Mouse (Mus musculus) layer of hippocampus, adult 9-10 months (tissue): ENCODE measurements around the gene Opn1sw.
"Not testable (repeated sequence)": the region's sequence is repeated elsewhere in the genome, so short reads cannot be mapped to it uniquely, and the experiment has no call there.

Experiments used
- DNase-seq: peaks from one replicate; pipeline ENCODE4 v3.0.0; 2022; ENCODE audit warnings: low spot score

Opn1sw gene

GRCm38 (mm10) chr6:29396714-29397540 is 8.7 kb upstream of the Opn1sw start:
- DNase-seq, result no peak

GRCm38 (mm10) chr6:29395910-29396713 is 7.8 kb upstream of the Opn1sw start, which contains the start of gene Ccdc136:
TSS of gene Ccdc136 (plus strand) at chr6:29396309.
- DNase-seq, result no peak

GRCm38 (mm10) chr6:29394286-29394685 is 6.0 kb upstream of the Opn1sw start:
- DNase-seq, result no peak

GRCm38 (mm10) chr6:29391802-29392201 is 3.5 kb upstream of the Opn1sw start:
- no peak for DNase-seq

- not testable (repeated sequence) for DNase-seq
Observed at GRCm38 (mm10) chr6:29391241-29391640, 3.0 kb upstream of the Opn1sw start.

- DNase-seq, result not testable (repeated sequence)
Observed at GRCm38 (mm10) chr6:29390500-29390899, 2.2 kb upstream of the Opn1sw start.

GRCm38 (mm10) chr6:29389425-29389824 is 1.2 kb upstream of the Opn1sw start:
- DNase-seq, result no peak

- no peak for DNase-seq
Observed at GRCm38 (mm10) chr6:29388606-29389080, 375 bp upstream of the Opn1sw start.

GRCm38 (mm10) chr6:29382442-29382841 is 5.8 kb downstream of the Opn1sw start:
- no peak for DNase-seq

GRCm38 (mm10) chr6:29379954-29380353 is 8.3 kb downstream of the Opn1sw start:
- DNase-seq, result no peak

GRCm38 (mm10) chr6:29378678-29379077 is 9.6 kb downstream of the Opn1sw start:
- DNase-seq, result no peak

GRCm38 (mm10) chr6:29377386-29377785 is 10.9 kb downstream of the Opn1sw start:
- no peak for DNase-seq

GRCm38 (mm10) chr6:29365277-29365676 is 23.0 kb downstream of the Opn1sw start:
- no peak for DNase-seq

- no peak for DNase-seq
Observed at GRCm38 (mm10) chr6:29363129-29363515, 25.1 kb downstream of the Opn1sw start.

- DNase-seq, result peak; percentile 9
Observed at GRCm38 (mm10) chr6:29362246-29363128, 25.8 kb downstream of the Opn1sw start.

GRCm38 (mm10) chr6:29360211-29360610 is 28.1 kb downstream of the Opn1sw start:
- no peak for DNase-seq

GRCm38 (mm10) chr6:29359386-29359785 is 28.9 kb downstream of the Opn1sw start:
- DNase-seq, result no peak

- no peak for DNase-seq
Observed at GRCm38 (mm10) chr6:29352816-29353215, 35.5 kb downstream of the Opn1sw start.

GRCm38 (mm10) chr6:29351613-29352012 is 36.7 kb downstream of the Opn1sw start:
- DNase-seq, result no peak

- DNase-seq, result no peak
Observed at GRCm38 (mm10) chr6:29348371-29348724, 39.9 kb downstream of the Opn1sw start.

- peak; percentile 96 for DNase-seq
Observed at GRCm38 (mm10) chr6:29347665-29348370, 40.5 kb downstream of the Opn1sw start, which contains the start of gene Calu. TSS of gene Calu (plus strand) at chr6:29348069.
